Mouse (Mus musculus): ENCODE results near the gene Pld5. TPM values are rescaled to one million over a fixed set of nuclear protein-coding genes. Genes with fewer than 3 reads are reported as not detected.
A peak's percentile ranks its signal among the peaks of the same experiment; 100 is the strongest.

The Pld5 gene
- total RNA-seq, 2 experiments from 2014 or later = 1.2 to 1.4 TPM

GRCm38 (mm10) chr1:175946718-175947315 is 328.3 kb downstream of the Pld5 start:
- DNase-seq = no peak

GRCm38 (mm10) chr1:175943168-175943567 is 331.9 kb downstream of the Pld5 start:
- DNase-seq = no peak

- no peak for DNase-seq
Measured at GRCm38 (mm10) chr1:175938731-175939130, 336.4 kb downstream of the Pld5 start.

- DNase-seq = peak; percentile 32 to 53
Measured at GRCm38 (mm10) chr1:175936282-175936737, 338.8 kb downstream of the Pld5 start.

GRCm38 (mm10) chr1:175931391-175931790 is 343.7 kb downstream of the Pld5 start:
- no peak for DNase-seq

DNA sequence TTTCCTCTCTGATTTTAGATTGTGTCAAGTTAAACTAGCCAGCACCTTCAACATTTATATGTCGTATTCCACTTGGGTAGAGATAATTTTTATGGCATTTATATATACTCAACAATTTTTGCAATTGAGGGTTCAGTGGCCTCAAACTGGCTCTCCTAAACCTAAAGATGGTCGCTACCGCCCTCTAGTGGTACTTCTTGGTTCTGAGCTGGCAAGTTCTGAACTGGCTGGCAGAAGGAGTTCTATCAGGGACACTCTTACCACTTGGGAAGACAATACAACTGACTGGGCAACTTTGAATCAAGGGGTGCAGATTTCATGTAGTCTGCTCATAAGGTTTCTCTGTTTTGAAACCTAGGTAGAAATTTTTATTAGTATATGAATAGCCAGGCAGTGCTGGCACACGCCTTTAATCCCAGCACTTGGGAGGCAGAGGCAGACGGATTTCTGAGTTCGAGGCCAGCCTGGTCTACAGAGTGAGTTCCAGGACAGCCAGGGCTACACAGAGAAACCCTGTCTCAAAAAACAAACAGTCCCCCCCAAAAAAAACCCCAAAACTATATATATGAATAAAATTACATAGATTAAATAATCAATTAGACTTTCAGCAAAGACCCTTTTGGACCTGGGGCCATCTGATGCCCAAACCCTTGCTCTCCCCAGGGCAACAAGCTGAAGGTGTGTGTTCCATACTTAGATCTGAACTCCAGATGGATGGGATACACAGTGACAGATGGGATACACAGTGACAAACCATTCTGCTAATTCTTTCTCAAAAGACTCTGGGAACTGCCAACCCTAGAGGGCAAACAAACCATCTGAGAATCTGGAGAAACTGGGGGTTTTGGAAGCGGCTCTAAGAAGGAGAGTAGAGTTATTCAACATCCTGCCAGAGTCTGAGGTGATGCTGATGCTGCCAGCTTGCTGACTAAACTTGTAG is 351.0 kb downstream of the Pld5 start:
- DNase-seq = peak; percentile 65 to 68

DNA sequence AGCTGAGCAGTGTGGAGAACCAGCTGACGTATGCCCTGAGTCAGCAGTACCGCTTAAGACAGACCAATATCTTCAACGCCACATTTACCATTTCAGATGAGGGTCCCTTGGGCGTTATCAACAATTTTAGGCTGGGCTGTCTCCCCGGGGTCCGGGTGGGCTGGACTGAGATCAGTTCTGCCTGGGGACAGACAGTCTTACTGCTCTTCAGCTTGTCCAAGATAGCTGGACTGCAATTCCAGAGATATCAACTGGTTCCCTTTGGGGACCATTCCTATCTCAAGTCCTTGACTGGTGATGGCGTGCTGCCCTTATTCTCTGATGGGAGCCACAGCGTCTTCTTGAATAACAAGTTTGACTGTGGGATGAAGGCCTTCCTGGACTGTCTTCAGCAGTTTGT is 354.0 kb downstream of the Pld5 start:
- no peak for DNase-seq

DNA sequence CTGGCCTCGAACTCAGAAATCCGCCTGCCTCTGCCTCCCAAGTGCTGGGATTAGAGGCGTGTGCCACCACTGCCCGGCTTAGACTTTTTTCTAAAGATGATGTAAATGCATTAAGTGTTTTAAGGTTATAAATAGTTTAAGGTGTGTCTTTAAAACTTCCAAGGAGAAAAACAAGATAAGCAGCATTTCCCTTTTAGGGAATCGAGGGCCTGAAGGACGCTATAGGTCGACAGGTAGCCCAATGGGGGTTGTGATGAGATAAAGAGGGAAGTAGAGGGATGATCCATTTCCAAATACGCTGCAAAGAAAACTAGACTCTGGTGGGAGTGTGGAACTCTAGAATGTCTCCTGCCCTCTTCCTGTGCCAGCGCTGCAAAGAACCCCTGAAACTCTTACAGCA is 355.1 kb downstream of the Pld5 start, which contains the start of gene Gm38100:
Gene Gm38100, plus strand, starts transcription at position 301 of the 400 bp plus-strand sequence.
- no peak for DNase-seq

DNA sequence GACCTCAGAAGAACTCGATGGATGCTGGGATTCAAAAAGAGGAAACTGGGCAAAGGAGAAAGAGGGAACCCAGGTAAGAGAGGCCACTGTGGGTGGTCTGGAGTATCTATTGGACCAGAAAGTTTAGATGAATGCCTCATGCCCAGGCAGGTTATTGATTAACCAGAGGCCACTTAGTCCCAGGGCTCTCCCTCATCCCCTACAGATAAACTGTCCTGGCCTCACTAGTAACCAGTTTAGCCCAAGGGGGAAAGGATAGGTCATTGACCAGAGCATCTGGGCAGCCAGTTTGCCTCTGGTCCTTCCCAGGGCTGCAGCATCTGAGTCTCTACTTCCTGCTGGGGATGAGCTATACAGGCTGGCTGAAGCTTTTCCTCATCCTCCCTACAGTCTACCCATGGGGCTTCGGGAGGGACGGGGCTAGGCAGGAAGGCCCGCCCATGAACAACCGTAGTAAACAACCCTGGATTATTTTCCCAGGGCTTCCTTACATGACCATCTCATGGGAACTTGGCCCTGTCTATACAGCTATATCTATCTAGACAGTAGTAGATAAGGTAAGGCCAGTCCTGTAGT is 361.3 kb downstream of the Pld5 start:
- no peak for DNase-seq
